8 mouse cellular contexts compared by ENCODE assay signal in the genomic region with DNA sequence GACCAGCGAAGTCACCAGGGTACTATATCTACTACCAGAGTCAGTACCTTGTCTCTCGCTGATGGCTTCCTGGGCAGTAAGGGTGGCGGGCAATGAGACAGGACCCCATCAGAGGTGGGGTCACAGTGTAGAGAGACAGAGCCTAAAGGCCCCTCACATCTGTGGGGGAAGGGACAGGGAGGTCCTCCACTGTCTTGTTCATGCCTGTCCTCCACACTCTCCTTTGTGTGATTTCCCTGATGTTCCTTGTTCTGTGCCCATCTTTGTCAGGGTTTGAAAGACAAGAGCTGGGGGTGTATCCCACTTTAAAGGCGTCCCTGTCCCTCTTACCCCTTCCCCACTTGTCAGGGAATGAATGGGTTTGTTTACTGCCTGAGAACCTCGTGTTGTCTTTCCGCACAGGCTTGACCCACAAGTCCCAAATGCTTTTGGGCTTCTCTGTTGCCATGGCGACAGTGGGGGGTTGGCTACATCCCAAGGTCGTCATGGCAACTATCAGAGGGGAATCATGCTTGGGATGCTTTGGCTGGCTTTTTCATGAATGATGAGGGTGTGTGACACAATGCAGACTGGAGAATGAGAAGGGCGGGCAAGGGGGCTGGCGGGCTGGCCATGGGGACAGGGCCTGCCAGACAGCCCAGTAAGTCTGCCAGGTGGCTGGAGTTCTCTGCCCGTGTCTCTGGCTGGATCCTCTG. TPM values are rescaled to one million over a fixed set of nuclear protein-coding genes. Genes with fewer than 3 reads are reported as not detected.
A peak's percentile ranks its signal among the peaks of the same experiment; 100 is the strongest.
DNase-seq lines count a peak whose midpoint lies in the region; ATAC-seq lines count a peak whose summit lies in the region.

No protein-coding gene starts in this region.

- peak overlapping the region; percentile 42 for H3K4me2 ChIP-seq in intestine, embryonic 14.5 days (ENCODE audit: low read length)

- no peaks in the 10 kb centered on the region for H3K9me3 ChIP-seq in intestine, embryonic 14.5 days (ENCODE audit: control insufficient read depth, low read length)

- 0 out of 2 replicates have a peak overlapping the region, but pooled peaks have one; percentile 30 for H3K9ac ChIP-seq in intestine, embryonic 14.5 days (ENCODE audit: low read length)

- H3K27me3 ChIP-seq in intestine, embryonic 14.5 days (replicated peaks; ENCODE audit: control insufficient read depth, insufficient read depth, low read length), result no peaks in the 10 kb centered on the region

- peak; percentile 4 for ATAC-seq in intestine, embryonic 14.5 days (replicated peaks; ENCODE audit: low FRiP score, low TSS enrichment, low read depth)
- no peak for ATAC-seq in megakaryocyte progenitor cell, adult 5-6 weeks (replicated peaks; ENCODE audit: poor library complexity)

- peak overlapping the region; percentile 84 for H3K27ac ChIP-seq in intestine, embryonic 14.5 days (ENCODE audit: low read depth)

- 24% methylated on average over 11 of the region's 11 CpGs for WGBS in intestine, embryonic 14.5 days

- no peak overlapping the region for H3K4me3 ChIP-seq in intestine, embryonic 14.5 days (ENCODE audit: low read depth, low read length)

- peaks cover 18% of the 10 kb centered on the region for H3K36me3 ChIP-seq in intestine, embryonic 14.5 days (ENCODE audit: control insufficient read depth, insufficient read depth, low read length)

- DNase-seq in adrenal gland, adult (ENCODE audit: inconsistent age in 2 of 2, low spot score in 1 of 2), result peak; percentile 95 to 98
- DNase-seq in embryo, embryonic 10 days (ENCODE audit: low spot score), result peak; percentile 94
- peak; percentile 83 for DNase-seq in gastrocnemius, postnatal 10 days
- DNase-seq in intestine, embryonic 14.5 days (ENCODE audit: low spot score), result peak; percentile 81
- peak; percentile 65 to 78 for DNase-seq in left cerebral cortex, adult 8-10 months (ENCODE audit: low spot score in 2 of 2)
- peak; percentile 92 for DNase-seq in mesoderm, embryonic 11.5 days (ENCODE audit: low read depth, low spot score)
- DNase-seq in right cerebral cortex, postnatal 36 days (ENCODE audit: low spot score in 2 of 2), result peak; percentile 64 to 68

- H3K4me1 ChIP-seq in intestine, embryonic 14.5 days (replicated peaks; ENCODE audit: control insufficient read depth, insufficient read depth, low read length), result peaks cover 50% of the 10 kb centered on the region

RNA-seq across cellular contexts. Expression of a gene that starts 6.3 kb away (rescaled TPM):
- 1 to 10 TPM; 8.8 to 9.6 TPM for total RNA-seq in gastrocnemius, postnatal 10 days (2021)
- 9.4 and 11.2 TPM in 2 replicates for polyA plus RNA-seq in intestine, embryonic 14.5 days (2014; fragmentation: Nextera tagmentation; extraction: Ambion mirVana)
- total RNA-seq in left cerebral cortex, adult 8-10 months (2022), result 10 to 100 TPM in 2 of 4 experiments, 1 to 10 TPM in 2; 8.6 to 13.0 (median 10.0) TPM
- 11.0 and 13.4 TPM in 2 replicates for total RNA-seq in megakaryocyte progenitor cell, adult 5-6 weeks (2015)
- 22.7 and 27.0 TPM in 2 replicates for total RNA-seq in megakaryocyte progenitor cell, adult 5-6 weeks (2017)

RNA-seq across cellular contexts. Expression of a gene that starts 22.1 kb away (rescaled TPM):
- total RNA-seq in gastrocnemius, postnatal 10 days (2021), result under 1 TPM; 0.32 to 0.52 TPM
- 12.5 and 15.1 TPM in 2 replicates for polyA plus RNA-seq in intestine, embryonic 14.5 days (2014; fragmentation: Nextera tagmentation; extraction: Ambion mirVana)
- under 1 TPM in 3 of 4 experiments, not detected in 1; 0.27 to 0.50 (median 0.39) TPM for total RNA-seq in left cerebral cortex, adult 8-10 months (2022)
- total RNA-seq in megakaryocyte progenitor cell, adult 5-6 weeks (2015), result 0.10 TPM in 1 of 2 replicates, not detected in the other
- not detected in 2 replicates for total RNA-seq in megakaryocyte progenitor cell, adult 5-6 weeks (2017)

RNA-seq across cellular contexts. Expression of a gene that starts 22.1 kb away (rescaled TPM):
- 10 to 100 TPM; 36.4 to 36.7 TPM for total RNA-seq in gastrocnemius, postnatal 10 days (2021)
- polyA plus RNA-seq in intestine, embryonic 14.5 days (2014; fragmentation: Nextera tagmentation; extraction: Ambion mirVana), result 36.5 and 42.5 TPM in 2 replicates
- total RNA-seq in left cerebral cortex, adult 8-10 months (2022), result 100 to 1,000 TPM in 2 of 4 experiments, 10 to 100 TPM in 2; 97.1 to 104 (median 99.7) TPM
- 63.8 and 65.1 TPM in 2 replicates for total RNA-seq in megakaryocyte progenitor cell, adult 5-6 weeks (2015)
- 41.0 and 47.0 TPM in 2 replicates for total RNA-seq in megakaryocyte progenitor cell, adult 5-6 weeks (2017)

RNA-seq across cellular contexts. Expression of a gene that starts 28.6 kb away (rescaled TPM):
- total RNA-seq in gastrocnemius, postnatal 10 days (2021), result not detected
- not detected in 2 replicates for polyA plus RNA-seq in intestine, embryonic 14.5 days (2014; fragmentation: Nextera tagmentation; extraction: Ambion mirVana)
- total RNA-seq in left cerebral cortex, adult 8-10 months (2022), result not detected
- total RNA-seq in megakaryocyte progenitor cell, adult 5-6 weeks (2015), result not detected in 2 replicates
- not detected in 2 replicates for total RNA-seq in megakaryocyte progenitor cell, adult 5-6 weeks (2017)

RNA-seq across cellular contexts. Expression of a gene that starts 29.1 kb away (rescaled TPM):
- 10 to 100 TPM in 1 of 2 experiments, 1 to 10 TPM in 1; 9.6 to 10.2 TPM for total RNA-seq in gastrocnemius, postnatal 10 days (2021)
- 82.9 and 96.6 TPM in 2 replicates for polyA plus RNA-seq in intestine, embryonic 14.5 days (2014; fragmentation: Nextera tagmentation; extraction: Ambion mirVana)
- total RNA-seq in left cerebral cortex, adult 8-10 months (2022), result 10 to 100 TPM; 16.7 to 20.2 (median 19.1) TPM
- total RNA-seq in megakaryocyte progenitor cell, adult 5-6 weeks (2015), result 27.3 and 30.9 TPM in 2 replicates
- 24.6 and 32.5 TPM in 2 replicates for total RNA-seq in megakaryocyte progenitor cell, adult 5-6 weeks (2017)
